Mouse (Mus musculus) embryonic facial prominence, embryonic 13.5 days (tissue): ENCODE data around the gene Ddx25. TPM values are rescaled to one million over a fixed set of nuclear protein-coding genes. Genes with fewer than 3 reads are reported as not detected.

Source experiments
- ATAC-seq: fragments of 200-750 bp; cut with Nextera tagmentation; 2 replicates; pipeline ENCODE4 v1.8.0; 2017; ENCODE audit warnings: low read depth; ENCODE audit not compliant: insufficient number of reproducible peaks, insufficient read depth, low FRiP score, low TSS enrichment
- H3K27ac ChIP-seq: fragments of 300-500 bp; sonication (generic); 2 replicates; pipeline ENCODE4 v1.5.1; 2015; ENCODE audit warnings: moderate library complexity, mild to moderate bottlenecking, inconsistent platforms
- H3K27me3 ChIP-seq: fragments of 300-500 bp; sonication (generic); 2 replicates; pipeline ENCODE4 v1.6.1; 2015; ENCODE audit warnings: mild to moderate bottlenecking, inconsistent platforms
- H3K36me3 ChIP-seq: fragments of 300-500 bp; sonication (generic); 2 replicates; pipeline ENCODE4 v1.6.1; 2015; ENCODE audit warnings: mild to moderate bottlenecking, inconsistent platforms
- H3K4me1 ChIP-seq: fragments of 300-500 bp; sonication (generic); 2 replicates; pipeline ENCODE4 v1.6.1; 2015; ENCODE audit warnings: inconsistent platforms
- H3K4me2 ChIP-seq: fragments of 300-500 bp; sonication (generic); 2 replicates; pipeline ENCODE4 v1.6.1; 2015; ENCODE audit warnings: moderate library complexity, mild to moderate bottlenecking, inconsistent platforms
- H3K4me3 ChIP-seq: fragments of 300-500 bp; sonication (generic); 2 replicates; pipeline ENCODE4 v1.5.1; 2015; ENCODE audit warnings: mild to moderate bottlenecking, inconsistent platforms
- H3K9ac ChIP-seq: fragments of 300-500 bp; sonication (generic); 2 replicates; pipeline ENCODE4 v1.6.1; 2015; ENCODE audit warnings: mild to moderate bottlenecking, inconsistent platforms
- H3K9me3 ChIP-seq: fragments of 300-500 bp; sonication (generic); 2 replicates; pipeline ENCODE4 v1.6.1; 2016; ENCODE audit warnings: inconsistent platforms
- WGBS: fragments of 180-500 bp; shearing (Covaris S2); methylation state at CpG from one replicate; pipeline ENCODE4 v1.1.7; 2015; ENCODE audit warnings: mixed read lengths; 5-methylcytosine and 5-hydroxymethylcytosine counted together
- polyA plus RNA-seq: library from polyadenylated mRNA; unstranded; fragments of >200 nt; fragmentation: Nextera tagmentation; extraction: Ambion mirVana; gene quantifications from 2 replicates; pipeline ENCODE4 v1.2.1, GENCODE M21; 2015

Ddx25 gene
- polyA plus RNA-seq, 1 experiment from 2014 or later: 4.6 TPM

- no peak overlapping the region for H3K27ac ChIP-seq
- peaks cover 27% of the 10 kb centered on the region for H3K4me1 ChIP-seq
- H3K9ac ChIP-seq: no peak overlapping the region
- H3K27me3 ChIP-seq: no peaks in the 10 kb centered on the region
- no peak overlapping the region for H3K4me3 ChIP-seq
- WGBS: 72% methylated on average over 11 of the region's 11 CpGs
- peaks cover 60% of the 10 kb centered on the region for H3K36me3 ChIP-seq
- no peaks in the 10 kb centered on the region for H3K9me3 ChIP-seq
- H3K4me2 ChIP-seq: no peak overlapping the region
- no peak for ATAC-seq
Measured at GRCm38 (mm10) chr9:35491109-35491866, 67.0 kb downstream of the Ddx25 start.

- Histone ChIP-seq H3K9me3 (no peaks in the 10 kb centered on the region), H3K9ac (no peak overlapping the region), H3K4me3 (no peak overlapping the region), H3K36me3 (peaks cover 75% of the 10 kb centered on the region), H3K4me1 (peaks cover 9% of the 10 kb centered on the region), H3K27me3 (no peaks in the 10 kb centered on the region), H3K4me2 (no peak overlapping the region), H3K27ac (no peak overlapping the region)
- no peak for ATAC-seq
- 71% methylated on average over 4 of the region's 4 CpGs for WGBS
Measured at GRCm38 (mm10) chr9:35488496-35488895, 69.8 kb downstream of the Ddx25 start.

Other genes with a start within 250 kb of the Ddx25 start
- 20.7 and 21.4 TPM in 2 replicates for gene Cdon, start 137.4 kb downstream of the Ddx25 start, polyA plus RNA-seq
- not detected in 2 replicates for gene Gm1113, start 40.3 kb downstream of the Ddx25 start, polyA plus RNA-seq
- 23.3 and 24.0 TPM in 2 replicates for gene Pus3, start 67 bp upstream of the Ddx25 start, polyA plus RNA-seq
- gene Pate2, start 11.8 kb upstream of the Ddx25 start, polyA plus RNA-seq: 0.72 and 1.1 TPM in 2 replicates
- gene Hyls1, start 11.9 kb upstream of the Ddx25 start, polyA plus RNA-seq: 17.7 and 20.8 TPM in 2 replicates
- not detected in 2 replicates for gene Pate4, start 53.4 kb upstream of the Ddx25 start, polyA plus RNA-seq
- not detected in 2 replicates for gene Pate3, start 89.7 kb upstream of the Ddx25 start, polyA plus RNA-seq
- gene Pate1, start 128.9 kb upstream of the Ddx25 start, polyA plus RNA-seq: not detected in 2 replicates
- gene Gm17677, start 182.5 kb upstream of the Ddx25 start, polyA plus RNA-seq: not detected in 2 replicates
- not detected in 2 replicates for gene Gm17727, start 219.6 kb upstream of the Ddx25 start, polyA plus RNA-seq
- gene Gm27235, start 231.6 kb upstream of the Ddx25 start, polyA plus RNA-seq: not detected in 2 replicates
- not detected in 2 replicates for gene D730048I06Rik, start 231.6 kb upstream of the Ddx25 start, polyA plus RNA-seq